Mouse (Mus musculus): ENCODE measurements around the gene Shisa6. TPM values are rescaled to one million over a fixed set of nuclear protein-coding genes. Genes with fewer than 3 reads are reported as not detected.

Gene Shisa6
- total and polyA plus RNA-seq, 3 experiments = not detected

DNA sequence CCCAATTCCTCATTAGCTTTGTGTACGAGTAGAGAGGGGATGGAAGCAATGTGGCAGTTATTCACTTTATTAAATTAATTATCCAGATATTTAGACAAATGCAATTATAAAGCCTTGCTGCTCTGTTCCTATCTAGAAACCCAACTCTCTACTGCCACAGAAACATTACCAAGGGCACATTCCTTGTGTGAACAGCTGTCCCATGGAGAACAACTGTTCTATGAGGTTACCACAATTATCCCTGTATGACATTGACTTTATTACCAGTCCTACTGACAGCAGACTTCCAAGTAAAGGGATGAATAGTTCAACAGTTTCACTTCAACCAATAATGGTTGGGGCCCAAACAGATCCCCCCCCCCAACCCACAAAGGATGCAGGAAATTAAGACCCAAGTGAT lies 12.1 kb upstream of the Shisa6 start (continued):
- TF ChIP-seq ZKSCAN1 (IDR thresholded peaks at IDR 0.05; ENCODE audit: borderline replicate concordance, low read depth, low read length) (no peak), NELFE (IDR thresholded peaks at IDR 0.05; ENCODE audit: low read depth, low read length) (no peak), E2F4 (IDR thresholded peaks at IDR 0.05; ENCODE audit: insufficient replicate concordance, low read depth, low read length) (no peak)

GRCm38 (mm10) chr11:66535866-66536265 lies 10.1 kb upstream of the Shisa6 start:
- dilution Hi-C loops (cut with MboI; ENCODE audit: extremely low pct_ligation_motif_present, extremely low pct_unique_long_range_greater_than_20kb, low sequenced_read_pairs) (no loop called here), in situ Hi-C loops (cut with MboI; ENCODE audit: low pct_ligation_motif_present, low pct_unique_long_range_greater_than_20kb, low sequenced_read_pairs) (no loop called here)
- peaks cover 48% of the 10 kb centered on the region for H3K27me3 ChIP-seq (replicated peaks)
- no peak for DNase-seq (ENCODE audit: extremely low read depth)
- H3K4me1 ChIP-seq (ENCODE audit: control insufficient read depth in 1 of 2, insufficient read depth in 2 of 2) = no peaks in the 10 kb centered on the region
- no peak overlapping the region for H3K9ac ChIP-seq (ENCODE audit: insufficient read depth, low read depth)
- no peak overlapping the region for H3K27ac ChIP-seq (ENCODE audit: insufficient read depth, low read depth)
- H3K36me3 ChIP-seq (replicated peaks in 1 of 2; ENCODE audit: control insufficient read depth in 1 of 2, insufficient read depth in 1 of 2, low read length in 1 of 2) = no peaks in the 10 kb centered on the region
- no peak overlapping the region for H3K4me2 ChIP-seq (ENCODE audit: insufficient read depth, low read depth, poor library complexity, severe bottlenecking)
- H3K4me3 ChIP-seq (replicated peaks in 1 of 3; ENCODE audit: low read depth in 2 of 3, low read length in 2 of 3, poor library complexity in 1 of 3) = no peak overlapping the region
- TF ChIP-seq ZC3H11A (IDR thresholded peaks at IDR 0.05; ENCODE audit: low read depth, low read length) = no peak
- TF ChIP-seq POLR2AphosphoS2 (IDR thresholded peaks at IDR 0.05; ENCODE audit: low read depth, low read length) = no peak
- no peak for TF ChIP-seq IRF4 (IDR thresholded peaks at IDR 0.05; ENCODE audit: low read depth, low read length)
- TF ChIP-seq JUN (IDR thresholded peaks at IDR 0.05; ENCODE audit: insufficient read depth, low read depth, low read length) = no peak
- TF ChIP-seq NELFE (IDR thresholded peaks at IDR 0.05; ENCODE audit: low read depth, low read length) = no peak
- TF ChIP-seq ZMIZ1 (IDR thresholded peaks at IDR 0.05; ENCODE audit: low read depth, low read length) = no peak
- TF ChIP-seq NRF1 (IDR thresholded peaks at IDR 0.05; ENCODE audit: low read depth, low read length) = no peak
- no peaks in the 10 kb centered on the region for H3K79me2 ChIP-seq (replicated peaks; ENCODE audit: control insufficient read depth, extremely low read depth, insufficient read depth, poor library complexity, severe bottlenecking)
- no peaks in the 10 kb centered on the region for H3K9me3 ChIP-seq (replicated peaks; ENCODE audit: low read length)

GRCm38 (mm10) chr11:66535156-66535555 lies 9.4 kb upstream of the Shisa6 start:
- Histone ChIP-seq H3K27me3 (replicated peaks) (peaks cover 45% of the 10 kb centered on the region), H3K4me2 (ENCODE audit: insufficient read depth, low read depth, poor library complexity, severe bottlenecking) (no peak overlapping the region), H3K36me3 (replicated peaks in 1 of 2; ENCODE audit: control insufficient read depth in 1 of 2, insufficient read depth in 1 of 2, low read length in 1 of 2) (no peaks in the 10 kb centered on the region), H3K79me2 (replicated peaks; ENCODE audit: control insufficient read depth, extremely low read depth, insufficient read depth, poor library complexity, severe bottlenecking) (no peaks in the 10 kb centered on the region), H3K27ac (ENCODE audit: insufficient read depth, low read depth) (no peak overlapping the region), H3K9ac (ENCODE audit: insufficient read depth, low read depth) (no peak overlapping the region), H3K9me3 (replicated peaks; ENCODE audit: low read length) (no peaks in the 10 kb centered on the region), H3K4me3 (replicated peaks in 1 of 3; ENCODE audit: low read depth in 2 of 3, low read length in 2 of 3, poor library complexity in 1 of 3) (no peak overlapping the region), H3K4me1 (ENCODE audit: control insufficient read depth in 1 of 2, insufficient read depth in 2 of 2) (no peaks in the 10 kb centered on the region)
- dilution Hi-C loops (cut with MboI; ENCODE audit: extremely low pct_ligation_motif_present, extremely low pct_unique_long_range_greater_than_20kb, low sequenced_read_pairs) (no loop called here), in situ Hi-C loops (cut with MboI; ENCODE audit: low pct_ligation_motif_present, low pct_unique_long_range_greater_than_20kb, low sequenced_read_pairs) (no loop called here)
- no peak for DNase-seq (ENCODE audit: extremely low read depth)
- no peak for TF ChIP-seq ZMIZ1 (IDR thresholded peaks at IDR 0.05; ENCODE audit: low read depth, low read length)
- TF ChIP-seq HCFC1 (IDR thresholded peaks at IDR 0.05; ENCODE audit: low read depth, low read length) = no peak
- no peak for TF ChIP-seq ZC3H11A (IDR thresholded peaks at IDR 0.05; ENCODE audit: low read depth, low read length)
- TF ChIP-seq IRF4 (IDR thresholded peaks at IDR 0.05; ENCODE audit: low read depth, low read length) = no peak
- no peak for TF ChIP-seq SIN3A (IDR thresholded peaks at IDR 0.05; ENCODE audit: low read length)
- TF ChIP-seq MYC (IDR thresholded peaks at IDR 0.05; ENCODE audit: low read depth, low read length) = no peak
- no peak for TF ChIP-seq TCF12 (IDR thresholded peaks at IDR 0.05; ENCODE audit: low read depth, low read length)
- TF ChIP-seq KAT2A (IDR thresholded peaks at IDR 0.05; ENCODE audit: insufficient replicate concordance, low read length) = no peak
